Mouse (Mus musculus) ES-E14 (cell line): Measurements from ENCODE around the gene Pwp2. TPM values are rescaled to one million over a fixed set of nuclear protein-coding genes. Genes with fewer than 3 reads are reported as not detected.

Source experiments
- DNase-seq: peaks from one replicate; pipeline ENCODE4 v3.0.0-alpha.2; 2013; ENCODE audit warnings: low read depth, low spot score
- H3K27ac ChIP-seq: 2 replicates; pipeline ENCODE4 v1.5.1; 2012; ENCODE audit warnings: low read depth, mild to moderate bottlenecking, low read length, moderate library complexity, mixed read lengths; ENCODE audit not compliant: poor library complexity, insufficient read depth, severe bottlenecking
- H3K36me3 ChIP-seq: 2 replicates; pipeline ENCODE4 v1.6.1; 2012; ENCODE audit warnings: mild to moderate bottlenecking, low read length, moderate library complexity, mixed read lengths; ENCODE audit not compliant: control insufficient read depth, poor library complexity, insufficient read depth, severe bottlenecking
- H3K4me1 ChIP-seq, 2 experiments: fragments of 150-350 bp in 1 of 2; sonication (generic) in 1 of 2; 2 replicates each; pipeline ENCODE4 v1.6.1; 2012; ENCODE audit warnings: low read length in 2 of 2, mild to moderate bottlenecking in 1 of 2, mixed read lengths in 1 of 2; ENCODE audit not compliant: control insufficient read depth in 2 of 2, insufficient read depth in 2 of 2, poor library complexity in 1 of 2
- H3K4me3 ChIP-seq, 2 experiments: fragments of 150-350 bp in 1 of 2; sonication (generic) in 1 of 2; 2 replicates each; pipeline ENCODE4 v1.5.1; 2012; ENCODE audit warnings: low read length in 2 of 2, low read depth in 1 of 2, mild to moderate bottlenecking in 1 of 2, mixed read lengths in 1 of 2; ENCODE audit not compliant: insufficient read depth in 1 of 2, poor library complexity in 1 of 2, severe bottlenecking in 1 of 2
- H3K9ac ChIP-seq: 2 replicates; pipeline ENCODE4 v1.6.1; 2012; ENCODE audit warnings: low read depth, mild to moderate bottlenecking, low read length, mixed read lengths; ENCODE audit not compliant: poor library complexity, insufficient read depth, severe bottlenecking
- H3K9me3 ChIP-seq: fragments of 150-350 bp; sonication (generic); 2 replicates; pipeline ENCODE4 v1.6.1; 2012; ENCODE audit warnings: low read depth, mild to moderate bottlenecking, low read length; ENCODE audit not compliant: control insufficient read depth, insufficient read depth
- CHD2 ChIP-seq: IDR thresholded peaks from 2 replicates; pipeline ENCODE4 v1.6.1; 2014; ENCODE audit warnings: mild to moderate bottlenecking, low read depth, low read length, inconsistent platforms
- HCFC1 ChIP-seq: IDR thresholded peaks from 2 replicates; pipeline ENCODE4 v1.6.1; 2012; ENCODE audit warnings: low read length, inconsistent platforms, borderline replicate concordance; ENCODE audit not compliant: insufficient read depth
- MAFK ChIP-seq: IDR thresholded peaks from 2 replicates; pipeline ENCODE4 v1.6.1; 2014; ENCODE audit warnings: mild to moderate bottlenecking, low read depth, low read length, inconsistent platforms; ENCODE audit not compliant: insufficient read depth
- ZC3H11A ChIP-seq: IDR thresholded peaks from 2 replicates; pipeline ENCODE4 v1.6.1; 2012; ENCODE audit warnings: low read depth, mild to moderate bottlenecking, inconsistent platforms, low read length, borderline replicate concordance
- ZNF384 ChIP-seq: IDR thresholded peaks from 2 replicates; pipeline ENCODE4 v1.6.1; 2012; ENCODE audit warnings: low read depth, low read length, inconsistent platforms
- in situ Hi-C, 2 experiments: fragments of 600-800 bp; cut with MboI; formaldehyde crosslinking; loops; one replicate each; pipeline ENCODE4 v1.15.1; 2025; ENCODE audit warnings: low sequenced_read_pairs in 2 of 2, inconsistent platforms in 1 of 2; ENCODE audit not compliant: unreplicated experiment in 2 of 2
- total RNA-seq: library from RNA; depleted of rRNA; stranded (reverse); fragments of 300-350 nt; gene quantifications from 2 replicates; pipeline ENCODE4 v1.2.3, GENCODE M21; 2012

Pwp2 gene
- total RNA-seq, 1 experiment = 60.9 TPM

- in situ Hi-C loops = loop anchor here in 1 of 2 experiments (10.0 kb wide), 1 partner anchor 145 kb away; no protein-coding TSS in a partner anchor
- DNase-seq = peak; percentile 98
- Histone ChIP-seq H3K9me3 (no peaks in the 10 kb centered on the region), H3K9ac (peak within 1 kb of the TSS; percentile 75), H3K36me3 (peaks cover 46% of the 10 kb centered on the region), H3K4me1 (peaks cover 0 to 5% of the 10 kb centered on the region in 2 experiments; a peak in 1 of 4 replicates), H3K4me3 (peak within 1 kb of the TSS; percentile 80 to 86), H3K27ac (no peak within 1 kb of the TSS; the same call in 1 of the 2 replicates)
- TF ChIP-seq HCFC1 = 0 out of 2 replicates have a peak, but pooled peaks have one; percentile 41
- no peak for TF ChIP-seq ZNF384
These were observed 15.5 kb downstream of the Pwp2 start, which contains the start of gene D10Jhu81e for GRCm38 (mm10) chr10:78169281-78170042. TSS of gene D10Jhu81e (minus strand) at chr10:78169782.

- DNase-seq = no peak
- no peak overlapping the region for H3K27ac ChIP-seq
- no peaks in the 10 kb centered on the region for H3K9me3 ChIP-seq
- peaks cover 42% of the 10 kb centered on the region for H3K36me3 ChIP-seq
- TF ChIP-seq ZC3H11A (no peak), HCFC1 (no peak), MAFK (no peak), ZNF384 (no peak), CHD2 (no peak)
- in situ Hi-C loops = loop anchor here in 1 of 2 experiments (10.0 kb wide), 1 partner anchor 144 kb away; no protein-coding TSS in a partner anchor
- H3K9ac ChIP-seq = peak overlapping the region; percentile 75
- H3K4me1 ChIP-seq = peaks cover 0 to 5% of the 10 kb centered on the region in 2 experiments; a peak in 1 of 4 replicates
- peak overlapping the region; percentile 80 to 86 for H3K4me3 ChIP-seq
These were observed 16.2 kb downstream of the Pwp2 start for GRCm38 (mm10) chr10:78168792-78169191.

GRCm38 (mm10) chr10:78167775-78168174 lies 17.2 kb downstream of the Pwp2 start:
- Histone ChIP-seq H3K9ac (no peak overlapping the region), H3K4me1 (peaks cover 0 to 5% of the 10 kb centered on the region in 2 experiments; a peak in 1 of 4 replicates), H3K36me3 (peaks cover 37% of the 10 kb centered on the region), H3K4me3 (no peak overlapping the region), H3K9me3 (no peaks in the 10 kb centered on the region), H3K27ac (no peak overlapping the region)
- no peak for TF ChIP-seq MAFK
- no peak for TF ChIP-seq HCFC1
- in situ Hi-C loops = loop anchor here in 1 of 2 experiments (10.0 kb wide), 1 partner anchor 143 kb away; no protein-coding TSS in a partner anchor
- DNase-seq = no peak

- H3K9ac ChIP-seq = no peak overlapping the region
- in situ Hi-C loops = loop anchor here in 1 of 2 experiments (10.0 kb wide), 1 partner anchor 143 kb away; no protein-coding TSS in a partner anchor
These were observed 17.6 kb downstream of the Pwp2 start for GRCm38 (mm10) chr10:78167333-78167732.

More at GRCm38 (mm10) chr10:78167333-78167732, 17.6 kb downstream of the Pwp2 start:
- DNase-seq = no peak
- Histone ChIP-seq H3K27ac (no peak overlapping the region), H3K9me3 (no peaks in the 10 kb centered on the region), H3K36me3 (peaks cover 34% of the 10 kb centered on the region), H3K4me3 (no peak overlapping the region), H3K4me1 (peaks cover 0 to 5% of the 10 kb centered on the region in 2 experiments; a peak in 1 of 4 replicates)
- TF ChIP-seq ZC3H11A (no peak), HCFC1 (no peak), CHD2 (no peak), MAFK (no peak), ZNF384 (no peak)
